Mouse (Mus musculus) ES-E14 (cell line): ENCODE measurements around the gene Ccl3. TPM values are rescaled to one million over a fixed set of nuclear protein-coding genes. Genes with fewer than 3 reads are reported as not detected.

Experiments
- DNase-seq: peaks from one replicate; pipeline ENCODE4 v3.0.0-alpha.2; 2013; ENCODE audit warnings: low read depth, low spot score
- H3K27ac ChIP-seq: 2 replicates; pipeline ENCODE4 v1.5.1; 2012; ENCODE audit warnings: low read depth, mild to moderate bottlenecking, low read length, moderate library complexity, mixed read lengths; ENCODE audit not compliant: poor library complexity, insufficient read depth, severe bottlenecking
- H3K36me3 ChIP-seq: 2 replicates; pipeline ENCODE4 v1.6.1; 2012; ENCODE audit warnings: mild to moderate bottlenecking, low read length, moderate library complexity, mixed read lengths; ENCODE audit not compliant: control insufficient read depth, poor library complexity, insufficient read depth, severe bottlenecking
- H3K4me1 ChIP-seq, 2 experiments: fragments of 150-350 bp in 1 of 2; sonication (generic) in 1 of 2; 2 replicates each; pipeline ENCODE4 v1.6.1; 2012; ENCODE audit warnings: low read length in 2 of 2, mild to moderate bottlenecking in 1 of 2, mixed read lengths in 1 of 2; ENCODE audit not compliant: control insufficient read depth in 2 of 2, insufficient read depth in 2 of 2, poor library complexity in 1 of 2
- H3K4me3 ChIP-seq, 2 experiments: fragments of 150-350 bp in 1 of 2; sonication (generic) in 1 of 2; 2 replicates each; pipeline ENCODE4 v1.5.1; 2012; ENCODE audit warnings: low read length in 2 of 2, low read depth in 1 of 2, mild to moderate bottlenecking in 1 of 2, mixed read lengths in 1 of 2; ENCODE audit not compliant: insufficient read depth in 1 of 2, poor library complexity in 1 of 2, severe bottlenecking in 1 of 2
- H3K9ac ChIP-seq: 2 replicates; pipeline ENCODE4 v1.6.1; 2012; ENCODE audit warnings: low read depth, mild to moderate bottlenecking, low read length, mixed read lengths; ENCODE audit not compliant: poor library complexity, insufficient read depth, severe bottlenecking
- H3K9me3 ChIP-seq: fragments of 150-350 bp; sonication (generic); 2 replicates; pipeline ENCODE4 v1.6.1; 2012; ENCODE audit warnings: low read depth, mild to moderate bottlenecking, low read length; ENCODE audit not compliant: control insufficient read depth, insufficient read depth
- CHD2 ChIP-seq: IDR thresholded peaks from 2 replicates; pipeline ENCODE4 v1.6.1; 2014; ENCODE audit warnings: mild to moderate bottlenecking, low read depth, low read length, inconsistent platforms
- HCFC1 ChIP-seq: IDR thresholded peaks from 2 replicates; pipeline ENCODE4 v1.6.1; 2012; ENCODE audit warnings: low read length, inconsistent platforms, borderline replicate concordance; ENCODE audit not compliant: insufficient read depth
- MAFK ChIP-seq: IDR thresholded peaks from 2 replicates; pipeline ENCODE4 v1.6.1; 2014; ENCODE audit warnings: mild to moderate bottlenecking, low read depth, low read length, inconsistent platforms; ENCODE audit not compliant: insufficient read depth
- ZC3H11A ChIP-seq: IDR thresholded peaks from 2 replicates; pipeline ENCODE4 v1.6.1; 2012; ENCODE audit warnings: low read depth, mild to moderate bottlenecking, inconsistent platforms, low read length, borderline replicate concordance
- ZNF384 ChIP-seq: IDR thresholded peaks from 2 replicates; pipeline ENCODE4 v1.6.1; 2012; ENCODE audit warnings: low read depth, low read length, inconsistent platforms
- in situ Hi-C, 2 experiments: fragments of 600-800 bp; cut with MboI; formaldehyde crosslinking; loops; one replicate each; pipeline ENCODE4 v1.15.1; 2025; ENCODE audit warnings: low sequenced_read_pairs in 2 of 2, inconsistent platforms in 1 of 2; ENCODE audit not compliant: unreplicated experiment in 2 of 2
- total RNA-seq: library from RNA; depleted of rRNA; stranded (reverse); fragments of 300-350 nt; gene quantifications from 2 replicates; pipeline ENCODE4 v1.2.3, GENCODE M21; 2012

Gene Ccl3
- total RNA-seq, 1 experiment, result 1.3 TPM

- H3K4me3 ChIP-seq, result no peak overlapping the region
- H3K4me1 ChIP-seq, result no peaks in the 10 kb centered on the region
- H3K27ac ChIP-seq, result no peak overlapping the region
- H3K9me3 ChIP-seq, result no peaks in the 10 kb centered on the region
- DNase-seq, result peak; percentile 7
- H3K36me3 ChIP-seq, result no peaks in the 10 kb centered on the region
- in situ Hi-C loops, result no loop called here
- H3K9ac ChIP-seq, result no peak overlapping the region
- no peak for TF ChIP-seq CHD2
- 0 out of 2 replicates have a peak, but pooled peaks have one; percentile 16 for TF ChIP-seq ZC3H11A
Measured at GRCm38 (mm10) chr11:83639533-83639932, 9.6 kb downstream of the Ccl3 start.

- Histone ChIP-seq H3K4me3 (no peak overlapping the region), H3K27ac (no peak overlapping the region), H3K36me3 (no peaks in the 10 kb centered on the region), H3K9me3 (no peaks in the 10 kb centered on the region), H3K9ac (no peak overlapping the region), H3K4me1 (no peaks in the 10 kb centered on the region)
- TF ChIP-seq CHD2 (no peak), ZC3H11A (no peak), HCFC1 (no peak), ZNF384 (no peak), MAFK (no peak)
- DNase-seq, result no peak
- in situ Hi-C loops, result no loop called here
Measured at GRCm38 (mm10) chr11:83638934-83639333, 10.2 kb downstream of the Ccl3 start.

- in situ Hi-C loops, result no loop called here
- Histone ChIP-seq H3K36me3 (no peaks in the 10 kb centered on the region), H3K9me3 (no peaks in the 10 kb centered on the region), H3K4me1 (no peaks in the 10 kb centered on the region), H3K9ac (no peak overlapping the region), H3K4me3 (no peak overlapping the region), H3K27ac (no peak overlapping the region)
- TF ChIP-seq ZNF384, result no peak
- TF ChIP-seq CHD2, result no peak
- TF ChIP-seq ZC3H11A, result no peak
- TF ChIP-seq MAFK, result no peak
- TF ChIP-seq HCFC1, result no peak
- no peak for DNase-seq
Measured at GRCm38 (mm10) chr11:83636742-83637235, 12.4 kb downstream of the Ccl3 start.

GRCm38 (mm10) chr11:83634898-83635297, 14.3 kb downstream of the Ccl3 start:
- H3K9ac ChIP-seq, result no peak overlapping the region
- H3K4me3 ChIP-seq, result no peak overlapping the region
- H3K4me1 ChIP-seq, result no peaks in the 10 kb centered on the region
- in situ Hi-C loops, result no loop called here
- no peak for DNase-seq
- TF ChIP-seq ZNF384, result no peak
- TF ChIP-seq MAFK, result no peak
- no peak for TF ChIP-seq ZC3H11A
- TF ChIP-seq CHD2, result no peak
- no peak for TF ChIP-seq HCFC1
- no peaks in the 10 kb centered on the region for H3K36me3 ChIP-seq
- H3K27ac ChIP-seq, result no peak overlapping the region
- no peaks in the 10 kb centered on the region for H3K9me3 ChIP-seq

- TF ChIP-seq HCFC1 (no peak), ZNF384 (no peak), MAFK (no peak), CHD2 (no peak), ZC3H11A (no peak)
- in situ Hi-C loops, result no loop called here
- H3K27ac ChIP-seq, result no peak overlapping the region
- H3K36me3 ChIP-seq, result no peaks in the 10 kb centered on the region
- H3K4me1 ChIP-seq, result no peaks in the 10 kb centered on the region
- H3K9ac ChIP-seq, result no peak overlapping the region
- no peak for DNase-seq
- H3K9me3 ChIP-seq, result no peaks in the 10 kb centered on the region
- H3K4me3 ChIP-seq, result no peak overlapping the region
Measured at GRCm38 (mm10) chr11:83634425-83634824, 14.7 kb downstream of the Ccl3 start.
